Mouse (Mus musculus): ENCODE results near the gene E130114P18Rik. TPM values are rescaled to one million over a fixed set of nuclear protein-coding genes. Genes with fewer than 3 reads are reported as not detected.

The E130114P18Rik gene
- polyA plus RNA-seq, 1 experiment from 2014 or later, result not detected

GRCm38 (mm10) chr4:97648436-97648707, 129.5 kb downstream of the E130114P18Rik start:
- no peaks in the 10 kb centered on the region for H3K36me3 ChIP-seq
- H3K9me3 ChIP-seq (replicated peaks), result no peaks in the 10 kb centered on the region
- no peak overlapping the region for H3K27ac ChIP-seq
- H3K27me3 ChIP-seq (replicated peaks), result no peaks in the 10 kb centered on the region
- no peak overlapping the region for H3K4me2 ChIP-seq
- no peak for ATAC-seq
- WGBS (ENCODE audit: insufficient replicate concordance), result 54% methylated on average over 2 of the region's 2 CpGs
- H3K4me3 ChIP-seq, result no peak overlapping the region
- no peaks in the 10 kb centered on the region for H3K4me1 ChIP-seq
- H3K9ac ChIP-seq, result no peak overlapping the region

- Histone ChIP-seq H3K36me3 (no peaks in the 10 kb centered on the region), H3K9ac (no peak overlapping the region), H3K4me1 (no peaks in the 10 kb centered on the region), H3K4me3 (no peak overlapping the region), H3K27ac (no peak overlapping the region), H3K4me2 (no peak overlapping the region), H3K27me3 (replicated peaks) (no peaks in the 10 kb centered on the region), H3K9me3 (replicated peaks) (no peaks in the 10 kb centered on the region)
- WGBS (ENCODE audit: insufficient replicate concordance), result 66% methylated on average over 15 of the region's 15 CpGs
- ATAC-seq, result no peak
These were observed 130.0 kb downstream of the E130114P18Rik start for GRCm38 (mm10) chr4:97647700-97648435.

- ATAC-seq, result no peak
- H3K27me3 ChIP-seq (replicated peaks), result no peaks in the 10 kb centered on the region
- no peak overlapping the region for H3K4me2 ChIP-seq
- no peak overlapping the region for H3K9ac ChIP-seq
- H3K9me3 ChIP-seq (replicated peaks), result no peaks in the 10 kb centered on the region
- no peaks in the 10 kb centered on the region for H3K36me3 ChIP-seq
- H3K4me1 ChIP-seq, result no peaks in the 10 kb centered on the region
- no peak overlapping the region for H3K27ac ChIP-seq
- H3K4me3 ChIP-seq, result no peak overlapping the region
- WGBS (ENCODE audit: insufficient replicate concordance), result 78% methylated on average over 4 of the region's 4 CpGs
These were observed 130.6 kb downstream of the E130114P18Rik start for GRCm38 (mm10) chr4:97647236-97647635.

GRCm38 (mm10) chr4:97640385-97640784, 137.5 kb downstream of the E130114P18Rik start:
- no peak overlapping the region for H3K9ac ChIP-seq
- H3K4me2 ChIP-seq, result no peak overlapping the region
- H3K9me3 ChIP-seq (replicated peaks), result no peaks in the 10 kb centered on the region
- no peak overlapping the region for H3K4me3 ChIP-seq
- 16% methylated on average over 3 of the region's 3 CpGs for WGBS (ENCODE audit: insufficient replicate concordance)
- no peaks in the 10 kb centered on the region for H3K27me3 ChIP-seq (replicated peaks)
- H3K36me3 ChIP-seq, result no peaks in the 10 kb centered on the region
- peak; percentile 63; the same call in 1 of the 2 replicates for ATAC-seq
- H3K27ac ChIP-seq, result no peak overlapping the region
- peaks cover 4% of the 10 kb centered on the region; the same call in 1 of the 2 replicates for H3K4me1 ChIP-seq

- Histone ChIP-seq H3K9ac (no peak overlapping the region), H3K4me1 (peaks cover 4% of the 10 kb centered on the region; the same call in 1 of the 2 replicates), H3K27ac (no peak overlapping the region), H3K4me2 (no peak overlapping the region), H3K27me3 (replicated peaks) (0 out of 2 replicates have a peak, but pooled peaks cover 4% of the 10 kb centered on the region), H3K4me3 (no peak overlapping the region), H3K36me3 (no peaks in the 10 kb centered on the region), H3K9me3 (replicated peaks) (no peaks in the 10 kb centered on the region)
- 88% methylated on average over 1 of the region's 1 CpGs for WGBS (ENCODE audit: insufficient replicate concordance)
- no peak for ATAC-seq
These were observed 141.3 kb downstream of the E130114P18Rik start for GRCm38 (mm10) chr4:97636569-97636968.

- Histone ChIP-seq H3K9me3 (replicated peaks) (no peaks in the 10 kb centered on the region), H3K4me1 (peaks cover 4% of the 10 kb centered on the region; the same call in 1 of the 2 replicates), H3K27me3 (replicated peaks) (0 out of 2 replicates have a peak, but pooled peaks cover 5% of the 10 kb centered on the region), H3K36me3 (no peaks in the 10 kb centered on the region), H3K4me3 (no peak overlapping the region), H3K9ac (no peak overlapping the region), H3K4me2 (no peak overlapping the region), H3K27ac (no peak overlapping the region)
- no peak for ATAC-seq
- WGBS (ENCODE audit: insufficient replicate concordance), result 68% methylated on average over 1 of the region's 1 CpGs
These were observed 142.1 kb downstream of the E130114P18Rik start for GRCm38 (mm10) chr4:97635757-97636292.

- Histone ChIP-seq H3K4me2 (no peak overlapping the region), H3K27ac (no peak overlapping the region), H3K9me3 (replicated peaks) (no peaks in the 10 kb centered on the region), H3K4me1 (peaks cover 3% of the 10 kb centered on the region; the same call in 1 of the 2 replicates), H3K9ac (no peak overlapping the region), H3K4me3 (no peak overlapping the region), H3K36me3 (no peaks in the 10 kb centered on the region), H3K27me3 (replicated peaks) (0 out of 2 replicates have a peak, but pooled peaks cover 5% of the 10 kb centered on the region)
- 59% methylated on average over 6 of the region's 6 CpGs for WGBS (ENCODE audit: insufficient replicate concordance)
- no peak for ATAC-seq
These were observed 142.6 kb downstream of the E130114P18Rik start for GRCm38 (mm10) chr4:97635296-97635755.

GRCm38 (mm10) chr4:97628881-97629605, 148.8 kb downstream of the E130114P18Rik start:
- ATAC-seq, result 0 out of 2 replicates have a peak, but pooled peaks have one; percentile 24

GRCm38 (mm10) chr4:97626002-97626720, 151.7 kb downstream of the E130114P18Rik start:
- Histone ChIP-seq H3K4me2 (no peak overlapping the region), H3K36me3 (no peaks in the 10 kb centered on the region), H3K9ac (no peak overlapping the region), H3K27me3 (replicated peaks) (no peaks in the 10 kb centered on the region; the same call in 1 of the 2 replicates), H3K9me3 (replicated peaks) (no peaks in the 10 kb centered on the region), H3K4me3 (no peak overlapping the region), H3K27ac (no peak overlapping the region), H3K4me1 (no peaks in the 10 kb centered on the region)
- ATAC-seq, result no peak
- WGBS (ENCODE audit: insufficient replicate concordance), result 52% methylated on average over 16 of the region's 16 CpGs

More at GRCm38 (mm10) chr4:97628881-97629605, 148.8 kb downstream of the E130114P18Rik start:
- no peaks in the 10 kb centered on the region for H3K36me3 ChIP-seq
- WGBS (ENCODE audit: insufficient replicate concordance), result 48% methylated on average over 14 of the region's 14 CpGs
- no peaks in the 10 kb centered on the region for H3K9me3 ChIP-seq (replicated peaks)
- H3K9ac ChIP-seq, result no peak overlapping the region
- H3K27ac ChIP-seq, result no peak overlapping the region
- H3K4me3 ChIP-seq, result no peak overlapping the region
- H3K27me3 ChIP-seq (replicated peaks), result peaks cover 5% of the 10 kb centered on the region; the same call in 1 of the 2 replicates
- H3K4me1 ChIP-seq, result no peaks in the 10 kb centered on the region
- H3K4me2 ChIP-seq, result no peak overlapping the region

- Histone ChIP-seq H3K36me3 (no peaks in the 10 kb centered on the region), H3K4me2 (no peak overlapping the region), H3K4me1 (no peaks in the 10 kb centered on the region), H3K4me3 (no peak overlapping the region), H3K27ac (no peak overlapping the region), H3K9me3 (replicated peaks) (no peaks in the 10 kb centered on the region), H3K9ac (no peak overlapping the region), H3K27me3 (replicated peaks) (no peaks in the 10 kb centered on the region; the same call in none of the 2 replicates)
- whole genome bisulfite sequencing (ENCODE audit: insufficient replicate concordance), result 58% methylated on average over 5 of the region's 5 CpGs
- no peak for ATAC-seq
These were observed 154.7 kb downstream of the E130114P18Rik start for GRCm38 (mm10) chr4:97623165-97623564.

GRCm38 (mm10) chr4:97621731-97622130, 156.1 kb downstream of the E130114P18Rik start:
- WGBS (ENCODE audit: insufficient replicate concordance), result 68% methylated on average over 4 of the region's 4 CpGs
- Histone ChIP-seq H3K4me3 (no peak overlapping the region), H3K9me3 (replicated peaks) (no peaks in the 10 kb centered on the region), H3K9ac (no peak overlapping the region), H3K27me3 (replicated peaks) (no peaks in the 10 kb centered on the region; the same call in 1 of the 2 replicates), H3K27ac (no peak overlapping the region), H3K4me1 (no peaks in the 10 kb centered on the region), H3K4me2 (no peak overlapping the region), H3K36me3 (no peaks in the 10 kb centered on the region)
- ATAC-seq, result no peak
